Mouse (Mus musculus) myocyte (in vitro differentiated cells): ENCODE results near the gene Cd101. TPM values are rescaled to one million over a fixed set of nuclear protein-coding genes. Genes with fewer than 3 reads are reported as not detected.

Experiments used
- H3K27me3 ChIP-seq: one replicate; pipeline ENCODE4 v1.6.1; 2011; ENCODE audit not compliant: control insufficient read depth, insufficient read depth, insufficient read length
- H3K36me3 ChIP-seq: one replicate; pipeline ENCODE4 v1.6.1; 2011; ENCODE audit not compliant: control insufficient read depth, insufficient read depth
- H3K4me2 ChIP-seq: one replicate; pipeline ENCODE4 v1.6.1; 2011; ENCODE audit warnings: low read depth, control low read depth
- H3K4me3 ChIP-seq: one replicate; pipeline ENCODE4 v1.5.1; 2011; ENCODE audit warnings: mild to moderate bottlenecking, control low read depth, moderate library complexity
- H3K79me2 ChIP-seq: one replicate; pipeline ENCODE4 v1.6.1; 2011; ENCODE audit not compliant: control insufficient read depth, insufficient read depth
- H3ac ChIP-seq: one replicate; pipeline ENCODE4 v1.6.1; 2011; ENCODE audit not compliant: control insufficient read depth, insufficient read length
- CEBPB ChIP-seq: IDR thresholded peaks from 2 replicates; pipeline ENCODE4 v1.6.1; 2011; ENCODE audit warnings: mild to moderate bottlenecking, moderate library complexity; ENCODE audit not compliant: poor library complexity, insufficient read depth, severe bottlenecking
- E2F4 ChIP-seq: IDR thresholded peaks from one replicate; pipeline ENCODE4 v1.6.1; 2011; ENCODE audit warnings: mild to moderate bottlenecking, control low read depth, moderate library complexity; ENCODE audit not compliant: insufficient read depth
- MAX ChIP-seq: IDR thresholded peaks from one replicate; pipeline ENCODE4 v1.6.1; 2011; ENCODE audit warnings: low read depth, mild to moderate bottlenecking, control low read depth
- MYOD1 ChIP-seq, 3 experiments: IDR thresholded peaks; one replicate each; pipeline ENCODE4 v1.6.1; 2011; ENCODE audit warnings: control low read depth in 2 of 3, low read depth in 2 of 3, mild to moderate bottlenecking in 2 of 3, moderate library complexity in 1 of 3; ENCODE audit not compliant: insufficient read length in 2 of 3, control insufficient read depth in 1 of 3
- MYOG ChIP-seq, 3 experiments: IDR thresholded peaks; one replicate each; pipeline ENCODE4 v1.6.1; 2011; ENCODE audit warnings: control low read depth in 2 of 3, low read depth in 2 of 3, mild to moderate bottlenecking in 2 of 3; ENCODE audit not compliant: insufficient read length in 2 of 3, control insufficient read depth in 1 of 3, insufficient read depth in 1 of 3
- POLR2A ChIP-seq: IDR thresholded peaks from one replicate; pipeline ENCODE4 v1.6.1; 2011; ENCODE audit warnings: low read depth, mild to moderate bottlenecking, control low read depth, moderate library complexity; ENCODE audit not compliant: insufficient read length
- POLR2AphosphoS2 ChIP-seq: IDR thresholded peaks from one replicate; pipeline ENCODE4 v1.6.1; 2011; ENCODE audit warnings: low read depth, control low read depth; ENCODE audit not compliant: insufficient read length
- REST ChIP-seq: IDR thresholded peaks from one replicate; pipeline ENCODE4 v1.6.1; 2011; ENCODE audit warnings: mild to moderate bottlenecking, control low read depth, moderate library complexity; ENCODE audit not compliant: insufficient read depth, insufficient read length
- SRF ChIP-seq: IDR thresholded peaks from one replicate; pipeline ENCODE4 v1.6.1; 2011; ENCODE audit warnings: low read depth; ENCODE audit not compliant: control insufficient read depth, insufficient read length
- TCF12 ChIP-seq: IDR thresholded peaks from one replicate; pipeline ENCODE4 v1.6.1; 2011; ENCODE audit warnings: mild to moderate bottlenecking, control low read depth; ENCODE audit not compliant: poor library complexity, insufficient read depth, severe bottlenecking
- TCF3 ChIP-seq: IDR thresholded peaks from one replicate; pipeline ENCODE4 v1.6.1; 2011; ENCODE audit warnings: low read depth, control low read depth; ENCODE audit not compliant: insufficient read length
- USF1 ChIP-seq: IDR thresholded peaks from one replicate; pipeline ENCODE4 v1.6.1; 2011; ENCODE audit warnings: low read depth, mild to moderate bottlenecking, control low read depth, moderate library complexity
- polyA plus RNA-seq: library from polyadenylated mRNA; unstranded; fragments of >200 nt; fragmentation: generic; extraction: Trizol; gene quantifications from one replicate; pipeline ENCODE4 v1.2.1, GENCODE M21; 2012; ENCODE audit warnings: missing spikeins

Gene Cd101
- polyA plus RNA-seq, 1 experiment, result not detected

DNA sequence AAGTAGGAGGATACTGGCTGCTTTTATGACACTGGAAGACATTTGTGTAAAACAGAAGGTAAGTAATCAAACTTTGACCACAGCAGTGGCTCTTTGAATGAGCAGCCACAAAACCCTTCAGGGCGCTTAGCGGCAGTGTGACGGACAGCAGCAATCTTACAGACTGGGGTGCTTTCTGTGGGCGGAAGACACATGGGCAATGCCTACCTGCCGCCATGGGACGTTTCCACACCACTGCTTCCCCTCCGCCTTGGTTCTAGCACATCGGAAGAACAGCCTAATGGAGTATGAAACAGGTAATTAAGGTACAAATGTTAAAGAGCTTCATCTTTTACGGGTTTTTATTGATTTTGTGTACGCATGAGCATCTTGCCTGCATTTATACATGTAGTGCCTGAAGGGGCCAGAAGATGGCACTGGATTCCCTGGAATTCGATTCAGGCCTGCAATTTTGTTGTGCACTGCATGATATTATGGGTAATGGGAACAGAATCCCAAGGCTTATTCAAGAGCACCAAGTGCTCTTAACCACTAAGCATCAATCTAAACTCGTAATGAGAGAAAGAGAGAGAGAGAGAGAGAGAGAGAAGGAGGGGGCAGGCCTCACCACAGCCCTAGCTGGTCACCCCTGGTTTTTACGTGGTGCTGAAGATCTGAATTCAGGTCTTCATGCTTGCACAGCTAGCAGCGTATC is 65.4 kb downstream of the Cd101 start:
- H3K4me3 ChIP-seq, result no peak overlapping the region
- H3K36me3 ChIP-seq, result peaks cover 14% of the 10 kb centered on the region
- no peak overlapping the region for H3ac ChIP-seq
- TF ChIP-seq TCF3 (no peak), USF1 (no peak), POLR2AphosphoS2 (no peak), REST (no peak), MAX (no peak), POLR2A (no peak), SRF (no peak), TCF12 (no peak), CEBPB (no peak), MYOG (IDR thresholded peaks at IDR 0.05; ENCODE audit: control insufficient read depth in 1 of 3, insufficient read depth in 1 of 3, insufficient read length in 2 of 3, low read depth in 2 of 3) (no peak), E2F4 (no peak), MYOD1 (IDR thresholded peaks at IDR 0.05; ENCODE audit: control insufficient read depth in 1 of 3, insufficient read length in 2 of 3, low read depth in 2 of 3) (no peak)
- H3K4me2 ChIP-seq, result no peak overlapping the region
- no peaks in the 10 kb centered on the region for H3K27me3 ChIP-seq
- H3K79me2 ChIP-seq, result peaks cover 4% of the 10 kb centered on the region

GRCm38 (mm10) chr3:100961501-100961900 is 67.9 kb downstream of the Cd101 start:
- no peak for TF ChIP-seq E2F4
- no peak for TF ChIP-seq CEBPB
- no peak for TF ChIP-seq MAX
- Histone ChIP-seq H3K79me2 (no peaks in the 10 kb centered on the region), H3K36me3 (peaks cover 14% of the 10 kb centered on the region), H3K4me2 (no peak overlapping the region), H3ac (no peak overlapping the region), H3K27me3 (no peaks in the 10 kb centered on the region), H3K4me3 (no peak overlapping the region)

DNA sequence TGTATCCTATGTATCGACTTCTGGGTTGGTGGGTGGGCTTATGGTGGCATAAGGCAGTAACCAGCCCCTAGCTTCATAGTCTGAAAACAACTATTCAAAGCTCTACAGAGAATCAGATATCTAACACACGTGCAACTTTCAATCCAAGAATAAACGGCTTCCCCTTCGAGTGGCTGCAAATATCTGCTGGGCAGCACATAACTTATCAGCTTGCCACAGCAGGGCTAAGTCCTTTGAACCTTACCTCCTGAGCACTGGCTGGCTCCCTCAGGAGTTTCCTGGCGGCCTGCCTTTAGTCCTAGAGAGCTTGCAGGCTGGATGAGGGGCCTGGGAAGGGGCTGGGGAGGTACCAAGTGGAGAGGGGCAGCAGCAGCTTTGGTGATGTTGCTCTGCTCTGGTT is 68.3 kb downstream of the Cd101 start:
- no peak overlapping the region for H3K4me2 ChIP-seq
- H3K36me3 ChIP-seq, result peaks cover 14% of the 10 kb centered on the region
- no peak overlapping the region for H3ac ChIP-seq
- H3K27me3 ChIP-seq, result no peaks in the 10 kb centered on the region
- H3K4me3 ChIP-seq, result no peak overlapping the region
- TF ChIP-seq E2F4 (no peak), TCF3 (no peak), SRF (no peak), POLR2AphosphoS2 (no peak), MYOD1 (IDR thresholded peaks at IDR 0.05; ENCODE audit: control insufficient read depth in 1 of 3, insufficient read length in 2 of 3, low read depth in 2 of 3) (no peak), POLR2A (no peak), USF1 (no peak), CEBPB (no peak), REST (no peak), MYOG (IDR thresholded peaks at IDR 0.05; ENCODE audit: control insufficient read depth in 1 of 3, insufficient read depth in 1 of 3, insufficient read length in 2 of 3, low read depth in 2 of 3) (no peak), MAX (no peak), TCF12 (no peak)
- H3K79me2 ChIP-seq, result no peaks in the 10 kb centered on the region

DNA sequence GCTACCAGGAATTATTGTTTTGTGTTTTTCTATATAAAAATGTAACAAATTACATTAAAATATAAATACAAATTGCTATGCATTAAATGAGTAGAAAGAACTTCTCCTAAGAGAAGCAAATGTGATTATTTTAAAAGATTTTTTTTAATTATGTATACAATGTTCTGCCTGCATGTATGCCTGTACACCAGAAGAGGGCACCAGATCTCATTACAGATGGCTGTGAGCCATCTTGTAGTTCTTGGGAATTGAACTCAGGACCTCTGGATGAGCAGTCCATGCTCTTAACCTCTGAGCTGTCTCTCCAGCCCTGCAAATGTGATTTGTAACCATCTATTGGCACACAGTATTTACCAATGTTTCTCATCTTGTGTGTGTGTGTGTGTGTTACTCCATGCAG is 74.7 kb downstream of the Cd101 start:
- Histone ChIP-seq H3K4me3 (no peak overlapping the region), H3ac (no peak overlapping the region), H3K79me2 (no peaks in the 10 kb centered on the region), H3K27me3 (no peaks in the 10 kb centered on the region), H3K36me3 (peaks cover 9% of the 10 kb centered on the region), H3K4me2 (no peak overlapping the region)
- TF ChIP-seq CEBPB, result no peak
- no peak for TF ChIP-seq MAX
- no peak for TF ChIP-seq POLR2A
- TF ChIP-seq MYOD1 (IDR thresholded peaks at IDR 0.05; ENCODE audit: control insufficient read depth in 1 of 3, insufficient read length in 2 of 3, low read depth in 2 of 3), result no peak
- TF ChIP-seq MYOG (IDR thresholded peaks at IDR 0.05; ENCODE audit: control insufficient read depth in 1 of 3, insufficient read depth in 1 of 3, insufficient read length in 2 of 3, low read depth in 2 of 3), result no peak
- no peak for TF ChIP-seq E2F4

- no peak overlapping the region for H3K4me3 ChIP-seq
- H3K36me3 ChIP-seq, result peaks cover 15% of the 10 kb centered on the region
- H3ac ChIP-seq, result no peak overlapping the region
Measured at GRCm38 (mm10) chr3:100951531-100951930, 77.8 kb downstream of the Cd101 start.

More at GRCm38 (mm10) chr3:100951531-100951930, 77.8 kb downstream of the Cd101 start:
- Histone ChIP-seq H3K27me3 (no peaks in the 10 kb centered on the region), H3K4me2 (no peak overlapping the region), H3K79me2 (no peaks in the 10 kb centered on the region)
- TF ChIP-seq TCF12 (no peak), MYOD1 (IDR thresholded peaks at IDR 0.05; ENCODE audit: control insufficient read depth in 1 of 3, insufficient read length in 2 of 3, low read depth in 2 of 3) (no peak), USF1 (no peak), REST (no peak), POLR2AphosphoS2 (no peak), E2F4 (no peak), SRF (no peak)
